Mouse (Mus musculus): Measurements from ENCODE around the gene Arhgap1. TPM values are rescaled to one million over a fixed set of nuclear protein-coding genes. Genes with fewer than 3 reads are reported as not detected.

Arhgap1 gene
- polyA plus RNA-seq, 1 experiment from 2014 or later: 111 TPM

- Histone ChIP-seq H3K27me3 (ENCODE audit: insufficient read depth, low read length) (no peaks in the 10 kb centered on the region), H3K36me3 (ENCODE audit: insufficient read depth, low read length) (0 out of 2 replicates have a peak, but pooled peaks cover 6% of the 10 kb centered on the region), H3K4me1 (replicated peaks; ENCODE audit: insufficient read depth, low read length) (no peaks in the 10 kb centered on the region), H3K4me2 (ENCODE audit: low read length) (no peak overlapping the region), H3K9ac (ENCODE audit: low read depth, low read length) (no peak overlapping the region), H3K4me3 (replicated peaks; ENCODE audit: low read depth, low read length) (no peak overlapping the region), H3K9me3 (replicated peaks; ENCODE audit: low read length) (no peaks in the 10 kb centered on the region), H3K27ac (no peak overlapping the region)
- ATAC-seq (replicated peaks; ENCODE audit: low FRiP score, low read depth) (no peak), DNase-seq (ENCODE audit: low spot score) (no peak)
- TF ChIP-seq CTCF (IDR thresholded peaks at IDR 0.05; ENCODE audit: low read depth): no peak
- WGBS: 86% methylated on average over 10 of the region's 10 CpGs
Measured at GRCm38 (mm10) chr2:91695436-91696224, 46.0 kb downstream of the Arhgap1 start.

DNA sequence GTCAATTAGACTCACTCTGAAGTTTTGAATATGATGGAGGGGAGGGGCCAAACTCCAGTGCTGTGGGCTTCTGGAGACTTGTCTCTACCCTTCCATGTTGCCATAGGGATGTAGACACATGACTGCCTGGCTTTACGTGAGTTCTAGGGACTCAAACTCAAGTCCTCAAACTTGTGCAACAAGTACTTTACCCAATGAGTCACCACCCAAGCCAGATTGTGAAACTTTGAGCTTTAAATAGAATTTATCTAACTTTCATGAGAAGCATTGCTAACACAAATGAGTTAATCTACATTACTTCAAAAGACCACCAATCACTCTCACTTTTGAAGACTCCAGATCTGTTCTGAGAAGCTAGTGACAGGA lies 46.5 kb downstream of the Arhgap1 start:
- Histone ChIP-seq H3K27me3 (ENCODE audit: insufficient read depth, low read length) (no peaks in the 10 kb centered on the region), H3K4me3 (replicated peaks; ENCODE audit: low read depth, low read length) (no peak overlapping the region), H3K4me2 (ENCODE audit: low read length) (no peak overlapping the region), H3K9me3 (replicated peaks; ENCODE audit: low read length) (no peaks in the 10 kb centered on the region), H3K27ac (no peak overlapping the region), H3K9ac (ENCODE audit: low read depth, low read length) (no peak overlapping the region), H3K36me3 (ENCODE audit: insufficient read depth, low read length) (0 out of 2 replicates have a peak, but pooled peaks cover 6% of the 10 kb centered on the region), H3K4me1 (replicated peaks; ENCODE audit: insufficient read depth, low read length) (no peaks in the 10 kb centered on the region)
- 79% methylated on average over 1 of the region's 1 CpGs for WGBS
- no peak for ATAC-seq (replicated peaks; ENCODE audit: low FRiP score, low read depth)
- no peak for DNase-seq (ENCODE audit: low spot score)
- TF ChIP-seq CTCF (IDR thresholded peaks at IDR 0.05; ENCODE audit: low read depth): no peak

GRCm38 (mm10) chr2:91699225-91699624 lies 49.6 kb downstream of the Arhgap1 start:
- no peak for DNase-seq (ENCODE audit: low spot score)
- no peaks in the 10 kb centered on the region for H3K4me1 ChIP-seq (replicated peaks; ENCODE audit: insufficient read depth, low read length)
- no peak overlapping the region for H3K9ac ChIP-seq (ENCODE audit: low read depth, low read length)
- H3K4me2 ChIP-seq (ENCODE audit: low read length): no peak overlapping the region
- H3K27me3 ChIP-seq (ENCODE audit: insufficient read depth, low read length): no peaks in the 10 kb centered on the region
- WGBS: 71% methylated on average over 1 of the region's 1 CpGs
- H3K9me3 ChIP-seq (replicated peaks; ENCODE audit: low read length): no peaks in the 10 kb centered on the region
- H3K27ac ChIP-seq: no peak overlapping the region
- ATAC-seq (replicated peaks; ENCODE audit: low FRiP score, low read depth): no peak
- H3K4me3 ChIP-seq (replicated peaks; ENCODE audit: low read depth, low read length): no peak overlapping the region
- H3K36me3 ChIP-seq (ENCODE audit: insufficient read depth, low read length): 0 out of 2 replicates have a peak, but pooled peaks cover 6% of the 10 kb centered on the region
- no peak for TF ChIP-seq CTCF (IDR thresholded peaks at IDR 0.05; ENCODE audit: low read depth)

DNA sequence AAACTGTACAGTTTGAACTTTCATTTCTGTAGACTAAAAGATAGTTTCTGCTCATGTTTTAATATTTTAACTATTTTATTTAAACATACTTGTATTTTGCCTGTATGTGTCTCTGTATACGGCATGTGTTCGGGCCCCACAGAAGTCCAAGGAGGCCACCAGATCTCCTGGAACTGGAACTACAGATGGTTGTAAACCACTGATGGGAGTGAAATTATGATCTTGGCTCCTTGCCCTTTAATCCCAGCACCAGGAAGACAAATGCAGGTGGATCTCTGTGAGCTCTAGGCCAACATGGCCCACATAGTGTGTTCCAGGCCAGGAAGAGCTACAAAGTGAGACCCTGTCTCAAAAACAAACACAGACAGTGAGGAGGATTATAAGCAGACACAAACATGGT lies 51.7 kb downstream of the Arhgap1 start:
- no peak overlapping the region for H3K4me3 ChIP-seq (replicated peaks; ENCODE audit: low read depth, low read length)
- no peaks in the 10 kb centered on the region for H3K36me3 ChIP-seq (ENCODE audit: insufficient read depth, low read length)
- no peaks in the 10 kb centered on the region for H3K27me3 ChIP-seq (ENCODE audit: insufficient read depth, low read length)
- H3K4me1 ChIP-seq (replicated peaks; ENCODE audit: insufficient read depth, low read length): no peaks in the 10 kb centered on the region
- ATAC-seq (replicated peaks; ENCODE audit: low FRiP score, low read depth): no peak
- no peak for DNase-seq (ENCODE audit: low spot score)
- H3K9ac ChIP-seq (ENCODE audit: low read depth, low read length): no peak overlapping the region
- no peak overlapping the region for H3K27ac ChIP-seq
- H3K9me3 ChIP-seq (replicated peaks; ENCODE audit: low read length): no peaks in the 10 kb centered on the region
- WGBS: 87% methylated on average over 2 of the region's 2 CpGs
- no peak overlapping the region for H3K4me2 ChIP-seq (ENCODE audit: low read length)
- TF ChIP-seq CTCF (IDR thresholded peaks at IDR 0.05; ENCODE audit: low read depth): no peak

- Histone ChIP-seq H3K36me3 (ENCODE audit: insufficient read depth, low read length) (no peaks in the 10 kb centered on the region), H3K4me1 (replicated peaks; ENCODE audit: insufficient read depth, low read length) (peaks cover 6% of the 10 kb centered on the region; the same call in 1 of the 2 replicates), H3K27ac (no peak overlapping the region), H3K4me3 (replicated peaks; ENCODE audit: low read depth, low read length) (no peak overlapping the region), H3K27me3 (ENCODE audit: insufficient read depth, low read length) (no peaks in the 10 kb centered on the region), H3K9me3 (replicated peaks; ENCODE audit: low read length) (no peaks in the 10 kb centered on the region), H3K4me2 (ENCODE audit: low read length) (no peak overlapping the region), H3K9ac (ENCODE audit: low read depth, low read length) (no peak overlapping the region)
- 84% methylated on average over 6 of the region's 6 CpGs for WGBS
- DNase-seq (ENCODE audit: low spot score): no peak
- TF ChIP-seq CTCF (IDR thresholded peaks at IDR 0.05; ENCODE audit: low read depth): no peak
- ATAC-seq (replicated peaks; ENCODE audit: low FRiP score, low read depth): no peak
Measured at GRCm38 (mm10) chr2:91705736-91706135, 56.1 kb downstream of the Arhgap1 start.

DNA sequence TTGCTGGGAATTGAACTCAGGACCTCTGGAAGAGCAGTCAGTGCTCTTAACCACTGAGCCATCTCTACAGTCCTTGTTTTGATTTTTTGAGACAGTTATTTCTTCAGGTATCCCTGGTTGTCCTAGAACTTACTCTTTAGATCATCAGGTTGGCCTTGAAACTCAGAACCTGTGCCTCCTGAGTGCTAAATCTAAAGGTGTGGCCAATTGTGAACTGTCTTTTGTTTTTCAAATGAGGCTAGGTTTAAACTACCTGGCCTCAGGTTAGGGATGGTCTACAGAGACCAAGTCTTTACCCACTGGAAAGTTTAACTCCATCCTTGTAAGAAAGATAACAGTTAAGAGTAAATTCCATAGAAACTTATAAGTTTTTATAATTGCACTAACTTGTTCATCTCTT lies 56.8 kb downstream of the Arhgap1 start:
- H3K27ac ChIP-seq: no peak overlapping the region
- no peak for DNase-seq (ENCODE audit: low spot score)
- H3K9ac ChIP-seq (ENCODE audit: low read depth, low read length): no peak overlapping the region
- no peak overlapping the region for H3K4me2 ChIP-seq (ENCODE audit: low read length)
- H3K9me3 ChIP-seq (replicated peaks; ENCODE audit: low read length): no peaks in the 10 kb centered on the region
- no peaks in the 10 kb centered on the region for H3K27me3 ChIP-seq (ENCODE audit: insufficient read depth, low read length)
- TF ChIP-seq CTCF (IDR thresholded peaks at IDR 0.05; ENCODE audit: low read depth): no peak
- peaks cover 6% of the 10 kb centered on the region; the same call in 1 of the 2 replicates for H3K4me1 ChIP-seq (replicated peaks; ENCODE audit: insufficient read depth, low read length)
- H3K36me3 ChIP-seq (ENCODE audit: insufficient read depth, low read length): no peaks in the 10 kb centered on the region
- ATAC-seq (replicated peaks; ENCODE audit: low FRiP score, low read depth): no peak
- no peak overlapping the region for H3K4me3 ChIP-seq (replicated peaks; ENCODE audit: low read depth, low read length)
